Mouse (Mus musculus): ENCODE measurements around the gene Mup11. TPM values are rescaled to one million over a fixed set of nuclear protein-coding genes. Genes with fewer than 3 reads are reported as not detected.
"Not testable (repeated sequence)": the region's sequence is repeated elsewhere in the genome, so short reads cannot be mapped to it uniquely, and the experiment has no call there.

Mup11 gene
- polyA plus RNA-seq (2016; fragmentation: Nextera tagmentation; extraction: Ambion mirVana) = not detected in 2 replicates

DNA sequence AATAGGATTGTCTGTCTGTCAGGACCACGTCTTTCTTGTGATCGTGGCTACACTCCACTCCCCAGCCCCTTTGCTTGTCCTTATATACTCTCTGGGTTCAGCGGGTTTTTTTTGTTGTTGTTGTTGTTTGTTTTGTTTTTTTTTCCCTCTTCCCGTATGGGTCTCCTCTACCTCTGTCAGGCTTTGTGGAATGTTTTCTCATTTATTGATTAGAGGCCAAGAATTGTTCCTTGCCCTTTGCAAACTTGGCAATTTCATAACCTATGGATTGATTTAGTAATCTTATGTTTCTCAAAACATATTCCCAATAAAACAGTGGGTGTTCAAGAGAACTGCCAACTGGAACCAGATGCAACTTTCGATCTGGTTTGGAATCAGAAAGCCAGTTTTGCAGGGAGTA is at the start of gene Mup11:
Gene Mup11 (minus strand): TSS at position 101 of the 400 bp plus-strand sequence.
- not testable (repeated sequence) for H3K4me3 ChIP-seq; H3K27ac ChIP-seq; H3K36me3 ChIP-seq; H3K9me3 ChIP-seq; H3K27me3 ChIP-seq (ENCODE audit: insufficient read depth, poor library complexity, severe bottlenecking); DNase-seq (ENCODE audit: low spot score); H3K4me1 ChIP-seq (replicated peaks)
- WGBS = 86% methylated on average over 5 of the region's 5 CpGs

Other genes starting within 250 kb of the Mup11 start
- gene Mup9, start 240.5 kb downstream of the Mup11 start, polyA plus RNA-seq (2016; fragmentation: Nextera tagmentation; extraction: Ambion mirVana) = not detected in 2 replicates
- not detected in 2 replicates for gene Mup1, start 160.5 kb downstream of the Mup11 start, polyA plus RNA-seq (2016; fragmentation: Nextera tagmentation; extraction: Ambion mirVana)
- not detected in 2 replicates for gene Mup10, start 80.2 kb downstream of the Mup11 start, polyA plus RNA-seq (2016; fragmentation: Nextera tagmentation; extraction: Ambion mirVana)
- gene Mup12, start 78.9 kb upstream of the Mup11 start, polyA plus RNA-seq (2016; fragmentation: Nextera tagmentation; extraction: Ambion mirVana) = not detected in 2 replicates
- gene Mup22, start 159.1 kb upstream of the Mup11 start, polyA plus RNA-seq (2016; fragmentation: Nextera tagmentation; extraction: Ambion mirVana) = not detected in 2 replicates

All from hindbrain, embryonic 10.5 days (tissue).